Mouse (Mus musculus): ENCODE results near the gene Simc1.

DNA sequence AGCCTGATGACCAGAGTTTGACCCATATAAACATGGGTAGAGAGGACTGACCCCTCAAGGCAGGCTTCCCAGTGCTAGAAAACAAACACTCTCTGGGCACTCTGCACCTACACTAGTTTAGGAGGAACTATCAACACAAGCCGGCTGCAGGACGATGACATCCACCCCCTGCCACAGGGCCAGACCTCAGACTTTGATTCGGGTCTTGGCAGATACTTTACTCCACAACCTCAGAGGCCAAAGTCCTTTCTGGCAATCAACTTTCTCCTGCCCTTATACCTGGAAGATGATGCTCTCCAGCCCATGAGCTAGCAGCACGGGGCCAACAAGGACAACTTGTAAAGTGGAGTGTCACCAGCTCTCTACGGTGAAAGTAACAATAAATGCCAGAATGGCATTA lies 79.3 kb downstream of the Simc1 start:
- TF ChIP-seq CTCF (IDR thresholded peaks at IDR 0.05; ENCODE audit: low read depth) (no peak), EP300 (IDR thresholded peaks at IDR 0.05; ENCODE audit: low read depth) (no peak)

All from liver, postnatal 0 days (tissue).